In genomic region chr6:17595712-17596462, GRCm38 (mm10) we compare ENCODE assay signal across 12 mouse cellular contexts. TPM values are rescaled to one million over a fixed set of nuclear protein-coding genes. Genes with fewer than 3 reads are reported as not detected.
DNase-seq lines count a peak whose midpoint lies in the region; ATAC-seq and TF ChIP-seq lines count a peak whose summit lies in the region.
"Had no signal": no experiment of that assay in that cellular context is flagged by ENCODE, and none has a peak within 500 bp of the region (broad histone marks: within the 10 kb centered on the region; RNA-seq: fewer than 3 reads in every experiment).

No protein-coding gene starts in this region.

- intact Hi-C loops in heart, postnatal 25 days (cut with DNase I) = no loop called here

- H3K9ac ChIP-seq in stomach, embryonic 16.5 days (ENCODE audit: low read length) = no peak overlapping the region
- H3K9ac ChIP-seq: heart, embryonic 13.5 days; limb, embryonic 12.5 days had no signal

- H3K9me3 ChIP-seq in stomach, embryonic 16.5 days (replicated peaks; ENCODE audit: control insufficient read depth, low read length) = peaks cover 10% of the 10 kb centered on the region

- no peak for TF ChIP-seq CTCF in layer of hippocampus, adult 2 months (conservative IDR thresholded peaks at IDR 0.05)

- H3K36me3 ChIP-seq in stomach, embryonic 16.5 days (ENCODE audit: control insufficient read depth, insufficient read depth, low read length) = no peaks in the 10 kb centered on the region
- H3K36me3 ChIP-seq: heart, embryonic 13.5 days; limb, embryonic 12.5 days had no signal

- H3K27ac ChIP-seq in stomach, embryonic 16.5 days (ENCODE audit: low read length) = no peak overlapping the region
- no peak overlapping the region for H3K27ac ChIP-seq in layer of hippocampus, adult 2 months
- H3K27ac ChIP-seq: heart, embryonic 13.5 days; limb, embryonic 12.5 days had no signal

- H3K4me3 ChIP-seq in stomach, embryonic 16.5 days (replicated peaks; ENCODE audit: low read length) = no peak overlapping the region
- no peak overlapping the region for H3K4me3 ChIP-seq in layer of hippocampus, adult 2 months
- H3K4me3 ChIP-seq: heart, embryonic 13.5 days; limb, embryonic 12.5 days had no signal

- no peaks in the 10 kb centered on the region for H3K27me3 ChIP-seq in stomach, embryonic 16.5 days (ENCODE audit: control insufficient read depth, insufficient read depth, low read length)
- H3K27me3 ChIP-seq: heart, embryonic 13.5 days; limb, embryonic 12.5 days had no signal

- no peaks in the 10 kb centered on the region for H3K4me1 ChIP-seq in stomach, embryonic 16.5 days (ENCODE audit: control insufficient read depth, insufficient read depth, low read length)
- H3K4me1 ChIP-seq: heart, embryonic 13.5 days; limb, embryonic 12.5 days had no signal

- H3K4me2 ChIP-seq in stomach, embryonic 16.5 days (ENCODE audit: low read depth, low read length) = no peak overlapping the region
- H3K4me2 ChIP-seq: heart, embryonic 13.5 days; limb, embryonic 12.5 days had no signal

- ATAC-seq in stomach, embryonic 16.5 days (ENCODE audit: insufficient read depth, low FRiP score) = 0 out of 2 replicates have a peak, but pooled peaks have one; percentile 47
- ATAC-seq: midbrain, embryonic 16.5 days had no signal

- WGBS in stomach, embryonic 16.5 days = 47% methylated on average over 11 of the region's 11 CpGs

- peak; percentile 15 to 35 for DNase-seq in heart, adult 18-20 months
- no peak for DNase-seq in heart, postnatal 25 days (ENCODE audit: low spot score)
- peak; percentile 56 for DNase-seq in urinary bladder, postnatal 14 days (ENCODE audit: low spot score)
- no peak for DNase-seq in urinary bladder, postnatal 4 days (ENCODE audit: low spot score in 2 of 2)
- DNase-seq in kidney, postnatal 36 days = peak; percentile 34 to 76
- no peak for DNase-seq in spleen, postnatal 36 days (ENCODE audit: low spot score in 2 of 2)
- DNase-seq in layer of hippocampus, adult 2 months (ENCODE audit: low spot score in 2 of 2) = no peak
- DNase-seq: cerebellum, adult 2 months had no signal

RNA-seq across cellular contexts. Expression of gene Capza2, which starts 40.1 kb away (rescaled TPM):
- 100 to 1,000 TPM; 135 to 151 TPM for total RNA-seq in heart, adult 18-20 months (2021)
- total RNA-seq in heart, postnatal 25 days (2021) = 100 to 1,000 TPM; 141 to 158 TPM
- polyA plus RNA-seq in stomach, embryonic 16.5 days (2015; fragmentation: Nextera tagmentation; extraction: Ambion mirVana) = 224 and 241 TPM in 2 replicates
- 100 to 1,000 TPM; 300 to 302 TPM for total RNA-seq in layer of hippocampus, adult 2 months (2021)

Comparison
In these comparisons a context has a peak if more than half of its experiments do, and no peak if none do; other contexts are left out.
1. DNase-seq: peak in heart, adult 18-20 months (2 of 2), urinary bladder, postnatal 14 days (single experiment) and kidney, postnatal 36 days (2 of 2); none in heart, postnatal 25 days (single experiment), urinary bladder, postnatal 4 days (0 of 2), spleen, postnatal 36 days (0 of 2) and layer of hippocampus, adult 2 months (0 of 2).